Mouse (Mus musculus) megakaryocyte progenitor cell, adult 5-6 weeks (primary cell): ENCODE results near the gene Oas1c. TPM values are rescaled to one million over a fixed set of nuclear protein-coding genes. Genes with fewer than 3 reads are reported as not detected.
"Not testable (repeated sequence)": the region's sequence is repeated elsewhere in the genome, so short reads cannot be mapped to it uniquely, and the experiment has no call there.

ENCODE experiments used
- ATAC-seq: replicated peaks from 2 replicates; pipeline ENCODE4 v1.8.0; 2016; ENCODE audit warnings: mild to moderate bottlenecking, moderate TSS enrichment, inconsistent platforms; ENCODE audit not compliant: poor library complexity
- total RNA-seq, 2 experiments: library from RNA; stranded (forward) in 1 of 2; stranded (reverse) in 1 of 2; fragments of 157-497, 149-512 nt in 1 of 2; fragments of 200-1000 nt in 1 of 2; gene quantifications; 2 replicates each; pipeline versions ENCODE4 v1.2.3 to v1.2.4; 2015 to 2017

Oas1c gene
- 0.83 and 1.6 TPM in 2 replicates for total RNA-seq (2015)
- total RNA-seq (2017), result 2.4 and 6.3 TPM in 2 replicates

DNA sequence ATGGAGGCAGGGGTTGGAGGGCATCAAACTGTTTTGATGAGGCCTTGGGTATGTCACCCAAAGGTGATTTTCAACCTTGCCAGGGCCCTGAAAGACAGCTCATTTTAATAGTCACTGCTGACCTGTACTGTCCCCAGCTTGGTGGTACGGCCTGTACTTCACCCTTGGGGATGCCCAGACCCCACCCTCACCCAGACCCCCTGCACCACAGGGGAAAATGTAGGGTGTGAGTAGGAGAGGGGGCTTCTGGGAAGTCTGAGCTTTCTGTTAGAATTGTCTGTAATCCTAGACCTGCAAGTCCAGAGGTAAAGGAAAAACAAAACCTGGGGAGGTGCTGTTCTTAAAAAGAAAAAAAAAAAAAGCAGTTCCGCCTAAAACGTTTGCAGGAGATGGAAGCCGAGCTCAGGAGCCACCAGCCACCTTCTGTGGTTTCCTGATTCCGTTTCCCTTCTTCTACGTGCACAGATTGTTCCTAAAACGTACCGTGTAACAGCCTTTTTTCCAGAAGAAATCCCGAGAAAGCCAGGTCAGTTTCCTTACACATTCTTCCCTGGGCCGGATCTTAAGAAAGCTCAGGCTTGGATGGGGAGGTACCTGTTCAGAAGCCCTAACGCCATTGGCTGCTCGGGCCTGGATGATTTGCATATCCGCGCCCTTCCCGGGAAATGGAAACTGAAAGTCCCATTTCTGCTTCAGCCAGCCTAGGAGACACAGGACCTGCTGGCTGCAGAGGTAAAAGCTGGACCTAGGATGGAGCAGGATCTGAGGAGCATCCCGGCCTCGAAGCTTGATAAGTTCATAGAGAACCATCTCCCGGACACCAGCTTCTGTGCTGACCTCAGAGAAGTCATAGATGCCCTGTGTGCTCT is at the start of gene Oas1c:
TSS of gene Oas1c (minus strand) at position 564 of the 869 bp plus-strand sequence.
- ATAC-seq, result peak; percentile 91

DNA sequence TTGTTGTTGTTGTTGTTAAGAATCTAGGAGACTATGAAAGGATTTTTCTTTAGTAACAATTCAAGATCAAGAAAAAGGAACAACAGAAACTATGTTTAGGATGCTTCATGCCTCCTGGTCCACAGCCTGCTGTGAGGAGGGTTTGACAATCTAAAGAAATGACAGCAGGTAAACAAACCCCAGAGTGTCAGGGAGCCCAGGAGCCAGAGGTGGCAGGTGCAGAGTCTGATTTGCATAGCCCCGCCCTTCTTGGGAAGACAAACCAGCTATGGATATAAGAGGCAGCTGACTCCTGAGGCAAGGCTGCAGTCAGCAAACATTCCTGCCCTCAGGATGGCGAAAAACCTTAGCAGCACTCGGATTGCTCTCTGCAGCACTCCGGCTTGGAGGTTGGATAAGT is 48.8 kb upstream of the Oas1c start, which contains the start of gene Oas1h:
TSS of gene Oas1h (plus strand) at position 301 of the 400 bp plus-strand sequence.
- ATAC-seq, result no peak

DNA sequence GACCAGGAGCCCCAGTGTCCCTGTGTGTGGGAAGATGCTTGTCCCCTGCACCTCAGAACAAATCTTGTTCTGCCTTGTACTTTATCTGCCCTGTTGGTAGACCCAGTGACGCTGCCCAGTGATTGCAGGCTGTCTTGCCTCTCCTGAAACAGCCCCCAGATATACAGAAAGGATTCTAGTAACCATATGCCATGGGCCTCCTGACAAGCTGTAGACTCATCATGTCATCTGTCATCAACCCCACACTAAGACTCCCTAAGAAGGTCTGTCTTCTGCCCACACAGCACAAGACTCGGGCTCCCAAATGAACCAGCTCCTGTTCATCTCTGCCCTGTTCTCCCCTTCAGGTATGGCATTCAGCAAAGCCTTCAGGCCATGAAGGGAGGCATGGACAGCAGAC is 46.9 kb upstream of the Oas1c start:
- no peak for ATAC-seq

DNA sequence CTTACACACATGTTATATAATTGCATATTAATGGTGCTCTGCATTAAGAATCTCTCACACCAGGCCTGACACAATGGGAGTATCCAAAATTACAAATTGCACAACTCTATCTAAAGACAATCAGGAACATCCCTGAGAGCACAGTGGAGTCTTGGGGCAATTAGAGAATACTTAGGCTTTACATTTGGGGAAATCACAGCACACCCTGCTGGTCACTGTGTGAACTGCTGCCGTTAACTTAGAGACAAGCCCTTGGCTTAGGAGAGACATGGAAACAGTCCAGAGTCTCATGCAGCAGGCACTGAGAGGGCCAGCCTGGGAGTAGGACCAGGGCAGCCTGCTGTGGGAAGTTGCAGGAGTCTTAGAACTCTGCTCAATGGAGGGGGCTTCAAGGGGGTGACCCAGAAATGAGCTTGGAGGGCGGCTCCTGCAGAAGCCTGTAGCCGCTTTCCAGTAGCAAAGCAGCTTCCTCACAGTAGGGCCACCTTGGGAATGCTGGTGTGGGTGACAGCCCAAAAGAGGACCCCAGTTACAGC is 37.4 kb upstream of the Oas1c start:
- ATAC-seq, result peak; percentile 72

DNA sequence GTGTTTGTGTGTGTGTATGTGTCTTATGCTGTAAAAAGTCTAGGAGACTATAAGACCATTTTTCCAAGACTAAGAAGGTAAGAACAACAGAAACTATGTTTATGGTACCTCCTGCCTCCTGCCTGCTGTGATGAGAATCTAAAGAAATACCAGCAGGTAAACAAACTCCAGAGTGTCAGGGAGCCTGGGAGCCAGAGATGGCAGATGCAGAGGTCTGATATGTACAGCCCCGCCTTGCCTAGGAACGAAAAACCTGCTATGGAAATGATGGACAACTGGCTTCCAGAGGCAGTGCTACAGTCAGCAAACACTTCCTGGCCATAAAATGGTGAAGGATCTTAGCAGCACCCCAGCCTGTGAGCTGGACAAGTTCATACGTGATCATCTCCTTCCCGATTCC is 34.8 kb upstream of the Oas1c start, which contains the start of gene Oas1f:
TSS of gene Oas1f (plus strand) at position 301 of the 400 bp plus-strand sequence.
- ATAC-seq, result no peak

DNA sequence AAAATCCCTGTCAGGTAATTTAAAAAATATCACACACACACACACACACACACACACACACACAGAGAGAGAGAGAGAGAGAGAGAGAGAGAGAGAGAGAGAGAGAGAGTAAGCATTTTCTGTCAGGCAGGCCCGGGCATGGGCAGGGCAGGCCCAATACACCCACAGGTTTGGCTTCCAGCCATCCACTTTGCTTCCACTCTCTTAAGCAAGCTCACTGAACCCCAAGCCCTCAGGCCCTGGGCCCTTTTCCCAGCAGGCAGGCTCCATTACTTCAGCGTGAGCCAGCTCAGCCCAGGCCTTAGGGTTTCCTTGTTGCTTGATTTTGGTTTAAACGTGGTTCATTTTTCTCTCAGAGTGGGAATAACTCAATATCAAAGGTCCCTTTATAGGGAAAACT is 32.4 kb upstream of the Oas1c start:
- ATAC-seq, result no peak

DNA sequence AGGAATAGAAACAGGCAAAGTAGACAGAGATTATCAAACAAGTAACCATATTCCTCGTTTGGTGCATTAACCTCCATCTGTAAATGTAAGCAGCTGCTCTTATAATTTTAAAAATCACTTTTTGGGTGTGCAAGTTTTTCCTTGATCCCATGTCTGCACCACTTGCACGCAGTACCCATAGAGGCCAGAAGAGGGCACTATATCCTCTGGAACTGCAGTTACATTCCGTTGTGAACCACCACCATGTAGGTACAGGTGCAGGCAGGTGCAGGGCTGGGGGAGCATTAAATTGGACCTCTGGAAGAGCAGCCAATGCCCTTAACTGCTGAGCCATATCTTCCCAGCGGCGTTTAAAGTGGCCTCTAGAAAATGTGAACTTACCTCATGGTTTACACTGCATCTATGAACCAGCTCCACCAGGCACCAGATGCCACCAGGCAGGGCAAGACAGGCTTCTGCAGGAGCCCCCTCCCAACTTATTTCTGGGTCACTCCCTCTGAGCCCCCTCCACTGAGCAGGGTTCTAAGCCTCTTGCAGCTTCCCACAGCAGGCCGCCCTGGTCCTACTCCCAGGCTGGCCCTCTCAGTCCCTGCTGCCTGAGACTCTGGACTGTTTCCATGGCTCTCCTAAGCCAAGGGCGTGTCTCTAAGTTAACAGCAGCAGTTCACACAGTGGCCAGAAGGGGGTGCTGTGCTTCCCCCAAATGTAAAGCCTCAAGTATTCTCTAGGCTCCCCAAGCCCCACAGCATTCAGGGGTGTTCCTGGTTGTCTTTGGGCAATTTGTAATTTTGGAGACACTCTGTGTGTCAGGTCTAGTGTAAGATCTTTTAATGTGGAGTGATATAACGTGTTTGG is 24.6 kb upstream of the Oas1c start:
- peak; percentile 84 for ATAC-seq

DNA sequence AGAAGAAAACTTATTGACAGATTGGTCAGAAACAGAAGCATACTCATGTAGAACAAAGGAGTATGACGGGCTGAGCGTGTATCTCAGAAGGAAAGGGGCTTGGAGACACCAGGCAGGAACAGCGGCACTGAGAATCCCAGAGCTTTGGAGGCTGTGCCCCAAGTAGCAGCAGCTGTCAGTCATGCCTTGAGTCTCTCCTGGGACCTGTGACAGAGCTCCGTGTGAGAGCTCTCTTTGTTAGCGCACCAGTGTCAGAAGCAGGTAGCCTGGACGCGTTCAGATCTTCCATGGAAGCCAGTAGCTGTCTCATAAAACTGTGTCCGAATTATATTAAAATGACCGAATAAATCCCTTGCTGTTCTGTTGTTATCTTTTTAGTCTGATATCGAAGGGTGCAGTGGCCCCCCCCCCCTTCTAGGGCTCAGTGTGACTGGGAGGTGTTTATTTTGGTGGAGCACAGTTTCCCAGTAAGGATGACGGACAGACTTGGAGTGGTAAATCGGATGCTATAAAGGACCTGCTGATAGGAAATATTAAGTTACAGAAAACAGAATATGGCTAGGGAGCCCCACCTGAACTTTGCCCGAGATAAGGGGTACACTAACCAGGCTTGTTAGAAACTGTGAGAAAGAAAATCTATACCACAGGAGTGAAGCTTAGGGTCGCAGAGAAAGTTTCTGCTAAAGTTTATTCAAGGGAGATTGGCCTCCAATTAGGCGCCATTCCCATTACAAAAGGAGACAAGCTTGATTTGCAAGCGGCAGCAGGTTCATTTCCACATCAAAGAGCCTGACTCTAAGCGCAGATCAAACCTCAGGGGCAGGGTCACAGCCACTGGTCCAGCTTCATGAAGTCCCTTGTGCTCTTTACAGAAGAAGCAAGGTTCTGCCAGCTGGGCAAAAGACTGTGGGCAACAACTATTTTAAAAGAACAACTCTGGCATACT is 21.3 kb upstream of the Oas1c start:
- no peak for ATAC-seq

DNA sequence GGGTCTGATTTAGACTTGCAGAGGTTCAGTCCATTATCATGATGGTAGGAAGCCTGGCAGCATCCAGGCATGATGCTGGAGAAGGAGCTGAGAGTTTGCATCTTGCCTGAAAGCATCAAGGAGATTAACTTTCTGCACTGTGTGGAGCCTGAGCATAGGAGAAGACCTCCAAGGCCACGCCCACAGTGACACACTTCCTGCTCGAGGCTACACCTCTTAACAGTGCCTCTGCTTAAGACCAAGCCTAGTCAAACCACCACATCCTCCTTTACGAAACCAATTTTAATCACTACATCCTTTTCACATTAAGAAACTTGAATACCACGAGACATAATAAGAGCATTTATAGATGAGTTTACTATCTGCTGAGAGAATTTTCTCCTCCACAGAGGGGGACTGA is 18.7 kb upstream of the Oas1c start:
- peak; percentile 69 for ATAC-seq

DNA sequence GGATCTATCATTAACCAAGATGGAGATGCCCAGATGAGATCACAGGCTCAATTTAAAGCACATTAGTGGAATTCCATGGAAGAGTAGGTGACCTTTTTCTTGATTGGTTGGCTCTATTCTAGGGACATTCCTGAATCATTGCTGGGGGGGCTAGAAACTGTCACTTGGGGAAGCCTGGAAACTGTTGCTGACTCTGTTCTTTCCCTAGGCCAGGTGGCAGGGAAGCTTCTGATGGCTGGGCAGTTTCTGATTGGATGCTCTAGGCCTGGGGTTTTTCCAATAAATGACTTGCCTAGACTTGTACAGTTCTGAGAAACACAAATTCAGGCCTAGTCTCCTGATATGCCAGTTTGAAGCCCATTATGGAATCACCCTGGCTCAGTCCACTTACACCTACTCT is 6.7 kb upstream of the Oas1c start:
- no peak for ATAC-seq

DNA sequence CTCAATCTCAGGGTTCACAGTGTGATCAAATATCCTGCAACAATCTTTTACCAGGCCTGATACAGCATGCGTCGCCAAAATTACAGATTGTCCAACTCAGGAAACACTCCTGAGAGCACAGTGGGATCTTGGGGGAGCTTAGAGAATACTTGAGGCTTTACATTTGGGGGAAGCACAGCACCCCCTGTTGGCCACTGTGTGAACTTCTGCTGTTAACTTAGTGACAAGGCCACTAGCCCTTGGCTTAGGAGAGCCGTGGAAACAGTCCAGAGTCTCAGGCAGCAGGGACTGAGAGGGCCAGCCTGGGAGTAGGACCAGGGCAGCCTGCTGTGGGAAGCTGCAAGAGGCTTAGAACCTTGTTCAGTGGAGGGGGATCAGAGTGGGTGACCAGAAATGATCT is 3.6 kb upstream of the Oas1c start:
- ATAC-seq, result peak; percentile 64

DNA sequence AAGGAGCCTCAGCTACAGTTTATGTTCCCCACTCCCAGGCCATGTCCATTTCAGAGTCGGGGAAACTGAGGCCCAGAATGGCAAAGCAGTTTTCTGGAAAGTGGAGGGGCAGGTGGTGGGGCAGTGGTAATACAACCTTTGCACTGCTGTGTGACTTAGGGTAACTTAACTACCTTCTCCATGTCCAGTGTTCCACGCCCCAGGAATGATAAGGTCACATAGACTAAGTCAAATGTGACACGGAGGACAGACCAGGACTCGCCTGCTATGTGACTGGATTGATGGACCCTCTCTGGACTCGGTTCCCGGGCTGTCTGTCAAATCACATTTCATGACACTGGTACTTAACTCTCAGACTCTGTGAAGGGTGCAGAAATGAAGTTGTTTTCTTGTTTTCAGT is 709 bp upstream of the Oas1c start:
- ATAC-seq, result no peak

DNA sequence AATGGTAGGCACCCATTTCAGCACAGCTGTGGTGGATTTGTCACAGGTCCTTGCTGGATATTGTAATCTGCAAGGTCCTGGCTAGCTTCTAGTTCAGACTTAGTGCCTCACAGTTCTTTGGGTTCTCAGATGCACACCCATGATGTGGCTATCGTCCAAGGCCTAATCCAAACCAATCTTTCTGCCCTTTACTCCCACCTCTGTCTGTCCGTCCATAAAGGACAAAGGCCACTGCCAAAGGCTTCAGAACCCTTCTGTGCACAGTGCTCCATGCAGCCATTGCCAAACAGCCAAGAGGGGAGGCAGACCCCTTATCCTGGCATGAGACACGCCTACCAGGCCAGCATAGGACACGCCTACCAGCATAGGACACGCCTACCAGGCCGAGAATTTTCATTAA is 3.1 kb downstream of the Oas1c start:
- ATAC-seq, result no peak

DNA sequence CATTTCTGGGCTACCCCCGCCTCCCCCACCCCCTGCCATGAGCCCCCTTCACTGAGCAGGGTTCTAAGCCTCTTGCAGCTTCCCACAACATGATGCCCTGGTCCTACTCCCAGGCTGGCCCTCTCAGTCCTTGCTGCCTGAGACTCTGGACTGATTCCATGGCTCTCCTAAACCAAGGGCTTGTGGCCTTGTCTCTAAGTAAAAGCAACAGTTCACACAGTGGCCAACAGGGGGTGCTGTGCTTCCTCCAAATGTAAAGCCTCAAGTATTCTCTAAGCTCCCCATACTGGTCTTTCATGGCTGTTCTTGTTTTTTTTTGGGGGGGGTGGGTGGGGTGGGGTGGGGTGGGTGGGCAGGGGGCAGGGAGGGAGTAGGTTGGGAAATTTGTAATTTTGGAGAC is 5.9 kb downstream of the Oas1c start:
- ATAC-seq, result peak; percentile 61

DNA sequence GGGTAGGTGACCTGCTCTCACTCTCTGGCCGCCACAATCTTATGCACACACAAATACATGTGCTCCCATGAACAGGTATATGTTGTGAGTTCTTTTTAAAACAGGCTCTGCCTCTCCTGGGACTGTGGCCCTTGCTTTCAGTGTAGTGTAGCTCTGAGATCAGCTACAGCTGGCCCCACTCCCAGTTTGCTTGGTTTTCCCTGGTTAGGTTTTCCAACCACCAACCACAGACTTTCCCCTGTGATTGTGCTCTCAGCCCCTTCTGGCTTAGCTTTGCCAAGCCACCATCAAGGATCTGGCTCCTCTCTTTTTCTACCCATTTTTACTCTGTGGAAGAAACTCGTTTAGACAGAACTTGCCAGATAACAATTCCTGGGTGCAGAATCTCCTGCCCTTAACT is 8.7 kb downstream of the Oas1c start:
- no peak for ATAC-seq

DNA sequence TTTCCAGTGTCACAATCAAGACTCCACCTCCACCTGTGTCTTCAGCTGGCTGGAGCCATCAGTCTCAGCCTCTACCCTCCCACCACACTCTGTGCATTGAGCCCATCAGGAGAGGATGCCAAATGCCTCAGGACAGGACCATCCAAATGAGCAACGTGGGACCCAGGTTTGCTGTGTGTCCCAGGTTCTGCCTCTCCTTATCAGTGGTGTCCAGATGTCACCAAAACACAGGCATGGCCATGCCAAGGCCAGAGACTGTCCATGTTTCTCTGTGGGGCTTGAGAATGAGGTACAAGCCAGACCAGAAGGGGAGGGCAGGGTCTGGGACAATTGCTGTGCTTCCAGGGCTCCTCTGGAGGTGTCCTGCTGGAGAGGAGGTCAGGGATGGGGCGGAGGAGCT is 13.4 kb downstream of the Oas1c start:
- peak; percentile 52 for ATAC-seq

DNA sequence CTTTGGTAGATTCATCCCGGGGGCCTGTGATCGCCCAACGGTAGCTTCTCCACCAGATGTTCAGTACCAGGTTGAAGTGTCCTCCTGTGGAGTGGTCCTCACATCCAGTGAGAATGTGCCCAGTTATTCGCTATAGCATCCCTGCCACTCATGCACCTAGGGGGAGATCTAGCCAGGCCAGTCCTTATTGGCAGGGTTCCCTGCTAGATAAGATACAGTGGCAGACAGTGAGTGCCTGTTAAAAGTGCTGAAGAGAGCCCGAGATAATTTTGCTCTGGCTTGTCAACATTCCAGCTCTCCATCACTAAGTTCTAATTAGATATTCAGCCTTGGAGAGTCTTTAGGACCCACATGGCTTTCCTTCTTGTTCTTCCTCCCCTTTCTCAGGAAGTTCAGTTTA is 14.2 kb downstream of the Oas1c start:
- peak; percentile 55 for ATAC-seq

DNA sequence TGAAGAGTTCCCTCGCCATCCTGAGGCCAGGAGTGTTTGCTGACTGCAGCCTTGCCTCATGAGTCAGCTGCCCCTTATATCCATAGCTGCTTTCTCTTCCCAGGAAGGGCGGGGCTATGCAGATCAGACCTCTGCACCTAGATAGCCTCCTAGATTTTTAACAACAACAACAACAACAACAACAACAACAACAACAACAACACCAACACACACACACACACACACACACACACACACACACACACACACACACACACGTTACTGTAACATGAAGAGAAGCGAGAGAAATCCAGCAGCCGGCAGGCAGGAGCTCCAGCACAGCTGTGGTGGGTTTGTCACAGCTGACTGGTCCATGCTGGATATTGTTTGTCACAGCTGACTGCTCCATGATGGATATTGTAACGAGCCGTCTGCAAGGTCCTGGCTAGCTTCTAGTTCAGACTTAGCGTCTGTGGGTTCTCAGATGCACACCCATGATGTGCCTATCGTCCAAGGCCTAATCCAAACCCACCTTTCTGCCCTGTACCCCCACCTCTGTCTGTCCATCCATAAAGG is 16.8 kb downstream of the Oas1c start, which contains the start of gene Oas1e:
TSS of gene Oas1e (minus strand) at position 51 of the 555 bp plus-strand sequence.
- not testable (repeated sequence) for ATAC-seq

DNA sequence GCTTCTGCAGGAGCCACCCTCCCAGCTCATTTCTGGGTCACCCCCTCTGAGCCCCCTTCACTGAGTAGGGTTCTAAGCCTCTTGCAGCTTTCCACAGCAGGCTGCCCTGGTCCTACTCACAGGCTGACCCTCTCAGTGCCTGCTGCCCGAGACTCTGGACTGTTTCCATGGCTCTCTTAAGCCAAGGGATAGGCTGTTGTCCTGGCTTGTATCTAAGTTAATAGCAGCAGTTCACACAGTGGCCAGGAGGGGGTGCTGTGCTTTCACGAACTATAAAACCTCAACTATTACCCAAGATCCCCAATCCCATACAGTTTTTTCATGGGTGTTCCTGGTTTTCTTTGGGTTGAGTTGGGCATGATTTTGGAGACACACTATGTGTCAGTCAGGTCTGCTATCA is 19.3 kb downstream of the Oas1c start:
- peak; percentile 78 for ATAC-seq

DNA sequence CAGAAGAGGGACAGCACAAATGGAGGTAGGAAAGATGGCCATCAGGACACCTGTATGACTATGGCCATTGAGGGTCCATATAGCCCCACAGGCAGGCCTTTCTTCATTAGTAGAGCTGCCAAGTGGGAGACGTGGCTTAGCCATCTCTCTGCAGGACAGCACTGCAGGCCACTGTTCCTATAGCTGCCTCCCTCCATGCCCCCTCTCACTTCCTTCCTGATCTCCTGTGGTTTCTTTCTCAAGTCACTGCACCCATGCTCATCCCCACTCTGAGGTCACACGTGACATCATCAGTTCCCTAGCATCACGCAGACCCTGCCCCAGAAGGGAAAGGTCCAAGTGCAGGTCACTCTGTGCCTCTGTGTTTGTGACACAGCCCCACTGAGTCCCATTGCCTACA is 25.3 kb downstream of the Oas1c start:
- ATAC-seq, result peak; percentile 70
